Mouse (Mus musculus): ENCODE data around the gene Tfap2a. TPM values are rescaled to one million over a fixed set of nuclear protein-coding genes. Genes with fewer than 3 reads are reported as not detected.

Tfap2a gene
- polyA plus RNA-seq, 1 experiment from 2014 or later = 9.1 TPM

DNA sequence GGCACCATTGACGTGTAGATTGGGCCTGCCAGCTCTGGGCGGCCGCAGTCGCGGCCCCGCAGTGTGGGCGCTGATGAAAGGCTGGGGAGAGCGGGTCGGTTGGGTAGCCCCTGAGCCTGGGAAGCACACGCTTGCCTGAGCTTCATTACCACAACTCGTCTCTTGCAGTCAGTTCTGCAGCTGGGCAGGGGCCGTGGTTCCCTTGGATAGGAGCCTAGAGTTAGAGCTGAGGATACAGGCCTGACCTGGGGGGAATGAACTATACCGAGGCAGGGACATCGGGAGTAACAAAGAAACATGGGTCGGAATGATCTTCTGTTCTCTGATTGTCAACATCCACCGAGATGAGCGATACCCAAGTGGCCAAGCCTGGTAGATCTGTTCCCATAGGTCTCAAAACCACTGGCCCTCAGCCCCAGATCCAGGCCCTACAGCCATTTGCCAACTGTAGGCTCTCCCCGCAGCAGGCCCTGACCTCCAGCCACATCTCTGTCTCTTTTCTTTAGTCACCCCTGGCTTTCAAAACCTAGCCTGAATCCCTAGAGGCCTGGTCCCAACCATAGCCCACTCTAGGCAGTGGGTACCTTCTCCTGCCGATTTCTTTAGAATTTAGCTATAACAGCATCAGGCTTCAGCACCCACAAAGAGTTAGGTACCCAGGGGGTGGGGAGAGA lies 1.9 kb downstream of the Tfap2a start:
- Histone ChIP-seq H3K36me3 (ENCODE audit: control insufficient read depth, insufficient read depth, low read length) (no peaks in the 10 kb centered on the region), H3K27me3 (ENCODE audit: control insufficient read depth, insufficient read depth, low read length) (peaks cover 46% of the 10 kb centered on the region), H3K9me3 (ENCODE audit: control insufficient read depth, low read length) (no peaks in the 10 kb centered on the region), H3K27ac (ENCODE audit: low read depth, low read length) (no peak overlapping the region), H3K9ac (replicated peaks; ENCODE audit: low read depth, low read length) (no peak overlapping the region), H3K4me1 (ENCODE audit: control insufficient read depth, insufficient read depth, low read length) (no peaks in the 10 kb centered on the region), H3K4me3 (ENCODE audit: low read depth, low read length) (no peak overlapping the region), H3K4me2 (ENCODE audit: low read depth, low read length) (no peak overlapping the region)
- 6% methylated on average over 19 of the region's 19 CpGs for WGBS
- ATAC-seq (ENCODE audit: low read depth) = no peak

DNA sequence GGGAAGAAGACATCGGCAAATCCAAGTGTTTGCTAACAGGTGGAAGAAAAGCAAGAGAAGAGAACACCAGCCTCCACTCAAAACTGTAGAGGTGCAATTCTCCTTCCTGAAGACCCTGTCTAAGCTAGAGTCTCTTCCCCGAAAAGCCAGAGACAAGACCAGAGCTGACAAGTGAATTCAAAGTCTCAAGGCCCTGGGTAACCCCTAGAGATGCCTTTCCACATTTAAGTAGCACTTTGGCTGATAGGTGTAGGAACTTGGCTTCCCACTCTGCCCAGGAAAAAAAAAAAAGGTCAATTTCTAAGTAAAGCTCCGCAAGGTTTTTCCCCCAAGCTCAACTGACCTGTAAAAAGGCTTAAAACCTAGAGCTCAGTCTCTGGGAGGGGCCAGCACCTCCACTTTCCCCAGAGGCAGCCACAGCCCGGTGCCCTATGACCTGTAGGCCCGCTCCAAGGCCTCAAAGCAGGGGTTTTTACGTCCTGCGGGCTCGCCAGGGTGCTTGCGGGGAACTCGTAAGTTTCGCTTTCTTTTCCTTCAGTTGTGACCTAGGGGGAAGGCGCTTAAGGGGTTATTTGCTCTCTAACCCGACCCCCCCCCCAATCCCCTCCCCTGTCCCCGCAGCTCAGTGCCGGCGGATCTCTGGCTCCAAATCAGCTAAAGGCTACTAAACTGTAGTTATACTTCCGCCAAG lies 2.6 kb downstream of the Tfap2a start:
- no peaks in the 10 kb centered on the region for H3K36me3 ChIP-seq (ENCODE audit: control insufficient read depth, insufficient read depth, low read length)
- no peaks in the 10 kb centered on the region for H3K4me1 ChIP-seq (ENCODE audit: control insufficient read depth, insufficient read depth, low read length)
- no peak overlapping the region for H3K9ac ChIP-seq (replicated peaks; ENCODE audit: low read depth, low read length)
- ATAC-seq (ENCODE audit: low read depth) = no peak
- H3K4me2 ChIP-seq (ENCODE audit: low read depth, low read length) = no peak overlapping the region
- H3K4me3 ChIP-seq (ENCODE audit: low read depth, low read length) = no peak overlapping the region
- H3K9me3 ChIP-seq (ENCODE audit: control insufficient read depth, low read length) = no peaks in the 10 kb centered on the region
- WGBS = 7% methylated on average over 17 of the region's 17 CpGs
- H3K27ac ChIP-seq (ENCODE audit: low read depth, low read length) = no peak overlapping the region
- peaks cover 41% of the 10 kb centered on the region for H3K27me3 ChIP-seq (ENCODE audit: control insufficient read depth, insufficient read depth, low read length)

DNA sequence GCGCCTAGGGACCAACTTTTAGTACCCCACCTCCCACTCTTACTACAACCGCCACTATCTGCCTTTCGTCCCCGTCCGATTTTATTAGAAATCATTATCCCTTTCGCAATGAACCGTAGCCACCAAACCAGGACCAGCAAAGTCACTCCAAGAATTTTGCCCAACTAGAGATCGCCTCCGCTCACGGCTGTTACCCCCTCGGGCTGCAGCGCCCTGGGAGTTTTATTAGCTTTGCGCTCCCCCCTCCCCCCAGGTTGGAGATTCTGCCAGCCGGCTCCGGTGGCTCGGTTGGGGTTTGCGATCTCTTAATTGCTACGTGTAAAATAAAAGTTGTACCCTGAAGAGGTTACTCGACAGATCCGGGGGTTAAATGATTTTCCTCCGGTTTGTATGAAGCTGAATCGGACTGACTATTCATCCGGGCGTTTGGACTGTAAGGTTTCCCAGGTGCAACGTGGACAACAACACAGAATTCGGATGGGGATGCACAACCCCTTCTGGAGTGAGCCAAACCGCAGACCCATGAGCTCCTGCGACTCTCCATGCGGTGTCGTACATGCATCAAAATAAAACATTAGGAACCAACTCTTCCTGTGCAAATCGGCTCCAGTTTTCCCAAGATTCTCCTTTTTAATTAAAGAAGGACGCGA lies 3.7 kb downstream of the Tfap2a start:
- 1% methylated on average over 33 of the region's 33 CpGs for WGBS
- H3K27ac ChIP-seq (ENCODE audit: low read depth, low read length) = no peak overlapping the region
- H3K36me3 ChIP-seq (ENCODE audit: control insufficient read depth, insufficient read depth, low read length) = no peaks in the 10 kb centered on the region
- no peaks in the 10 kb centered on the region for H3K4me1 ChIP-seq (ENCODE audit: control insufficient read depth, insufficient read depth, low read length)
- peaks cover 37% of the 10 kb centered on the region for H3K27me3 ChIP-seq (ENCODE audit: control insufficient read depth, insufficient read depth, low read length)
- ATAC-seq (ENCODE audit: low read depth) = no peak
- H3K4me2 ChIP-seq (ENCODE audit: low read depth, low read length) = peak overlapping the region; percentile 55
- H3K4me3 ChIP-seq (ENCODE audit: low read depth, low read length) = peak overlapping the region; percentile 46
- no peak overlapping the region for H3K9ac ChIP-seq (replicated peaks; ENCODE audit: low read depth, low read length)
- H3K9me3 ChIP-seq (ENCODE audit: control insufficient read depth, low read length) = no peaks in the 10 kb centered on the region

DNA sequence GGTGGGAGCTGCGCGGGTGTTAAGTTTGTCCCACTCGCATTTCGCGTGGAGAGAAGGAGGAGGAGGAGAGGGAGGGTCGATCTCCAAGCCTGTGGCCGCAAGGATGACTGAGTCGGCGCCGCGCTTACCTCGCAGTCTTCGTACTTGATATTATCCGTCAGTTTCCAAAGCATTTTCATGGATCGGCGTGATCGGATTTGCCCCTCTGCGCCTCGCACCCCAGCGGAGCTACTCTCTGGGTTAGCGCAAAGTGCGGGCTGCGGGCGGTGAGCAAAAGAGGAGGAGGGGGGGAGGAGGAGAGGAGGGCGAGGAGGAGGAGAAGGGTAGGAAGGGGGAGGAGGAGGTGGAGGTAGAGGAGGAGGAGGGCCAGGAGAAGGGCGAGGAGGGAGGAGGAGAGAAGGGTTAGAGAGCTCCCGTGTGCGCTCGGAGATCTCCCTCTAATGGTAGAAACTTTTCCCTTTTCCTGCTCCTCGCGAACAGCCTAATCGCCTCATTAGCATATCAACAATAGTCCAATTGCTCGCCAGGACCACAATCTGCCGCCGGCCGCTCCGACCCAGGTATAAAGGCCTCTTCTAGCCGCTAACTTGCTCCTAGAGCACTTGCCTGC lies 4.5 kb downstream of the Tfap2a start:
- Histone ChIP-seq H3K27me3 (ENCODE audit: control insufficient read depth, insufficient read depth, low read length) (peaks cover 33% of the 10 kb centered on the region), H3K4me2 (ENCODE audit: low read depth, low read length) (peak overlapping the region; percentile 55), H3K9me3 (ENCODE audit: control insufficient read depth, low read length) (no peaks in the 10 kb centered on the region), H3K4me1 (ENCODE audit: control insufficient read depth, insufficient read depth, low read length) (no peaks in the 10 kb centered on the region), H3K36me3 (ENCODE audit: control insufficient read depth, insufficient read depth, low read length) (no peaks in the 10 kb centered on the region), H3K4me3 (ENCODE audit: low read depth, low read length) (peak overlapping the region; percentile 46), H3K9ac (replicated peaks; ENCODE audit: low read depth, low read length) (0 out of 2 replicates have a peak overlapping the region, but pooled peaks have one; percentile 21), H3K27ac (ENCODE audit: low read depth, low read length) (0 out of 2 replicates have a peak overlapping the region, but pooled peaks have one; percentile 18)
- WGBS = under 1% methylated on average over 36 of the region's 38 CpGs
- peak; percentile 35; the same call in 1 of the 2 replicates for ATAC-seq (ENCODE audit: low read depth)

DNA sequence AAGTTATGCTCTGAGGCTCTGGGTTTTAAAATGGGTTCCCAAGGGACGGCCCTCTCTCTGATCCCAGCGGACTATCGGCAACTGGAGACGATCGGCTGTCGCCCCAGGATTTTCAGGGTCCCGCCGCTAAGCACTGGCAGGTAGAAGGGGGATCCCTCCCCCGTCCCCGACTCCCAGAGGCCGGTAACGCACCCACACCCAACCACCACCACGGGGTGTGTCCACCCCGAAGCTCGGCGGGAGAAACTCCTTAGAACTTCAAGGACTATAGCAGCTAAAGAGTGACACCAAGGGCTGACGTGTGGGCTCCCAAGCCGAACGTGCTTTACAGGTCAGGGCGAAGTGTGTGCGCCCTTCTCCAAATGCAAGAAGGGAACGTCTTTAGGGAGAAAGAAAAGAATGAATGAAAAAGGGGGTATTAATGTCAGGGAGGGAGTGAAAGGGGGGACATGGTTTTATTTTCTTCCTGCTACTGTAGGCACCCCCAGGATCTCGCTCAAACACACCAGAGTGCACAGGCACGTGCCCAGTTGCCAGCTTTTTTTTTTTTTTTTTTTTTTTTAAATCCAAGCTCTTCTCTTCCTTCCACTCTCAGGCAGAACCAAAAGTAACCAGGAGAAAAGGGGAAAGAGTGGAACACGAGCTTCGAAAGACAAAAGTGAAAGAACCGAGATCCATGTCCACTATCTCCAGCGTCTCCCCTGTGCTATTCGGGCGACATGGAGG lies 5.2 kb downstream of the Tfap2a start:
- H3K4me2 ChIP-seq (ENCODE audit: low read depth, low read length) = peak overlapping the region; percentile 55
- 0 out of 2 replicates have a peak overlapping the region, but pooled peaks have one; percentile 18 for H3K27ac ChIP-seq (ENCODE audit: low read depth, low read length)
- H3K9me3 ChIP-seq (ENCODE audit: control insufficient read depth, low read length) = no peaks in the 10 kb centered on the region
- peaks cover 27% of the 10 kb centered on the region for H3K27me3 ChIP-seq (ENCODE audit: control insufficient read depth, insufficient read depth, low read length)
- H3K9ac ChIP-seq (replicated peaks; ENCODE audit: low read depth, low read length) = 0 out of 2 replicates have a peak overlapping the region, but pooled peaks have one; percentile 21
- no peaks in the 10 kb centered on the region for H3K36me3 ChIP-seq (ENCODE audit: control insufficient read depth, insufficient read depth, low read length)
- H3K4me3 ChIP-seq (ENCODE audit: low read depth, low read length) = peak overlapping the region; percentile 46
- ATAC-seq (ENCODE audit: low read depth) = no peak
- under 1% methylated on average over 30 of the region's 30 CpGs for WGBS
- no peaks in the 10 kb centered on the region for H3K4me1 ChIP-seq (ENCODE audit: control insufficient read depth, insufficient read depth, low read length)

DNA sequence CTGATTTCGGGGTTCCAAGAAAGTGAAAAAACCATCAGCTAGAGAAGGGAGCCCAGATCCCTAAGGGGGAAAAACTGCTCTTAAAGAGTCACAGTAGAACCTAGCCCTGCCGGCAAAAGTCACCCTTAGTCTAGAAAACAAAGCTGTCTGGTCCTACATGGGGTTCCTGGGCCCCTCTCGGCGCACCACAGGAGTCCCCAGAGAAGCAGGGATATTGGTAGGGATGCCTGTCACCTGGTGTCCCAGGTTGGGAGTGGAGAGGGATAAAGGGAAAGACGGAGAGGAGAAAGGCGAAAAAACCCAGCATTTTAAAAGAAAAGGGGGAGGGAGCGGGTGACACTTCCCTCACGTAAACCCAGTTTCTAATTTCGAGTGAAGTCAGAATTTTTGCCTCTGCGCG lies 6.1 kb downstream of the Tfap2a start:
- 1% methylated on average over 11 of the region's 11 CpGs for WGBS
- Histone ChIP-seq H3K4me1 (ENCODE audit: control insufficient read depth, insufficient read depth, low read length) (no peaks in the 10 kb centered on the region), H3K9me3 (ENCODE audit: control insufficient read depth, low read length) (no peaks in the 10 kb centered on the region), H3K4me2 (ENCODE audit: low read depth, low read length) (peak overlapping the region; percentile 55), H3K36me3 (ENCODE audit: control insufficient read depth, insufficient read depth, low read length) (no peaks in the 10 kb centered on the region), H3K4me3 (ENCODE audit: low read depth, low read length) (peak overlapping the region; percentile 46), H3K27ac (ENCODE audit: low read depth, low read length) (peak overlapping the region; percentile 89; the same call in 1 of the 2 replicates), H3K27me3 (ENCODE audit: control insufficient read depth, insufficient read depth, low read length) (peaks cover 23% of the 10 kb centered on the region), H3K9ac (replicated peaks; ENCODE audit: low read depth, low read length) (peak overlapping the region; percentile 66; the same call in 1 of the 2 replicates)
- no peak for ATAC-seq (ENCODE audit: low read depth)

DNA sequence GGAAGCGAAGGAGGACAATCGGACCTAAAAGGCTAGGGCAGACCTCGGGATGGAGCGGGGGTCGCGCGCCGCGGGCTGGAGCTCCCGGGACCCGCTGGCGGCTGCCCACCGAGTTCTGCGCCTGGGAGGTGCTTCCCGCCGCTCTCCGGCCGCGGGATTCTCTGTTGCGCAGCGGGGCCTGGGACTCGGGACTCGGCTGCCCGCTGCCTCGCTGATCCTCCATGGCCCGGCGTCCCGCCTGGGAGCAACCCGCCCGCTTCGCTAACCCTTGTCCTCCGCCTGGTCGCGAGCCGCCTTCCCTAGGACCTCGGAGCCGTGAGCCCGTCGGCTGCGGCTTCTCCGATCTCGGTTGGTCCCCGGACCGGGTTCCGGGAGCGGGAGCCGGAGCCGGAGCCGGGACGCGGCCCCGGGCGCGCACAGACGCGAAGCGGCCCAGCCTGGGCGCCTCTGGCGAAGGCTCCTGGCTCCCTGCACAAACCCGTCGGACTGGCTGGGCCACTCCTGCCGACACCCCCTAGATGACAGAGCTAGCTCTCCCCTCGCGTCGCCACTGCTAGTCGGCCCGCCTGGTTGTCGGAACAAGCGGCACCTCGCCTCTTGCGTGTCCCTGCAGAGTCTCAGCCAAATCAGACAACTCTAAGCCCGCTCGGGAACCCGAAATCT lies 6.9 kb downstream of the Tfap2a start:
- H3K27ac ChIP-seq (ENCODE audit: low read depth, low read length) = peak overlapping the region; percentile 89
- H3K9ac ChIP-seq (replicated peaks; ENCODE audit: low read depth, low read length) = peak overlapping the region; percentile 66
- no peaks in the 10 kb centered on the region for H3K4me1 ChIP-seq (ENCODE audit: control insufficient read depth, insufficient read depth, low read length)
- H3K4me2 ChIP-seq (ENCODE audit: low read depth, low read length) = peak overlapping the region; percentile 55
- H3K36me3 ChIP-seq (ENCODE audit: control insufficient read depth, insufficient read depth, low read length) = no peaks in the 10 kb centered on the region
- under 1% methylated on average over 63 of the region's 74 CpGs for WGBS
- ATAC-seq (ENCODE audit: low read depth) = peak; percentile 49
- H3K4me3 ChIP-seq (ENCODE audit: low read depth, low read length) = peak overlapping the region; percentile 46
- H3K27me3 ChIP-seq (ENCODE audit: control insufficient read depth, insufficient read depth, low read length) = peaks cover 15% of the 10 kb centered on the region
- H3K9me3 ChIP-seq (ENCODE audit: control insufficient read depth, low read length) = no peaks in the 10 kb centered on the region

DNA sequence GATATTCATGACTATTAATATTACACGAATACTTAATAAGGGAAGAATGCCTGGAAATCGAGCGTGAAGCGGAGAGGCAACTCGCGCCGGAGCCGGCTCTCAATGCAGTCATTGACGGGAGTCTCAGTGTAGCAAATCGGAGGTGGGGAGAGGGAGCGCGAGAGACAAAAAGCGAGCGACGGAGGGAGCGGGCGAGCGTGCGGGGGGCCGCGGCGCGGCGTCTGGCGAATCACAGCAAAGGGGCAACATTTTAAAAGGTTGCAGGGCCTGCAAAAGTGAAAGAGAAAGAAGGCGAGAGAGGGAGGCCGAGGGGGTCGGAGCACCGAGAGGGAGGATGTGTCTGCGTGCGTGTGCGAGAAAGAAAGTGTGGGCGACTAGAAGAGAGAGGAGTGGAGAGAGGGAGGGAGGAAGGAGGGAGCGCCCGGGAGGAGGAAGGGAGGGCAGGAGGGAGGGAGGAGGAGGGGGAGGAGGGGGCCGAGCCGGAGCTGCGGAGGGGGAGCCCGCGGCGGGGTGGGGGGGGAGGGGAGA lies 7.5 kb downstream of the Tfap2a start:
- Histone ChIP-seq H3K27me3 (ENCODE audit: control insufficient read depth, insufficient read depth, low read length) (peaks cover 9% of the 10 kb centered on the region; the same call in 1 of the 2 replicates), H3K36me3 (ENCODE audit: control insufficient read depth, insufficient read depth, low read length) (no peaks in the 10 kb centered on the region), H3K4me2 (ENCODE audit: low read depth, low read length) (peak overlapping the region; percentile 55), H3K4me3 (ENCODE audit: low read depth, low read length) (peak overlapping the region; percentile 46), H3K9me3 (ENCODE audit: control insufficient read depth, low read length) (no peaks in the 10 kb centered on the region), H3K9ac (replicated peaks; ENCODE audit: low read depth, low read length) (peak overlapping the region; percentile 66), H3K27ac (ENCODE audit: low read depth, low read length) (peak overlapping the region; percentile 89), H3K4me1 (ENCODE audit: control insufficient read depth, insufficient read depth, low read length) (no peaks in the 10 kb centered on the region)
- whole genome bisulfite sequencing = under 1% methylated on average over 38 of the region's 41 CpGs
- peak; percentile 69 for ATAC-seq (ENCODE audit: low read depth)
